Mouse (Mus musculus): ENCODE results near the gene Vash1. TPM values are rescaled to one million over a fixed set of nuclear protein-coding genes. Genes with fewer than 3 reads are reported as not detected.

Gene Vash1
- polyA plus RNA-seq, 1 experiment = 1.6 TPM

- H3K36me3 ChIP-seq (ENCODE audit: control insufficient read depth, insufficient read depth) = no peaks in the 10 kb centered on the region
These were observed 8.2 kb downstream of the Vash1 start for GRCm38 (mm10) chr12:86686551-86687330.

GRCm38 (mm10) chr12:86687445-86687955 lies 9.0 kb downstream of the Vash1 start:
- H3K79me2 ChIP-seq (ENCODE audit: control insufficient read depth, insufficient read depth) = no peaks in the 10 kb centered on the region
- peaks cover 9% of the 10 kb centered on the region for H3K27me3 ChIP-seq (ENCODE audit: control insufficient read depth, insufficient read depth, insufficient read length)
- H3K36me3 ChIP-seq (ENCODE audit: control insufficient read depth, insufficient read depth) = no peaks in the 10 kb centered on the region
- no peak overlapping the region for H3K4me2 ChIP-seq (ENCODE audit: low read depth)
- no peak for TF ChIP-seq SRF (IDR thresholded peaks at IDR 0.05; ENCODE audit: control insufficient read depth, insufficient read length, low read depth)
- TF ChIP-seq E2F4 (IDR thresholded peaks at IDR 0.05; ENCODE audit: insufficient read depth) = no peak
- TF ChIP-seq USF1 (IDR thresholded peaks at IDR 0.05; ENCODE audit: low read depth) = no peak
- no peak for TF ChIP-seq CEBPB (IDR thresholded peaks at IDR 0.05; ENCODE audit: insufficient read depth, poor library complexity, severe bottlenecking)
- TF ChIP-seq POLR2A (IDR thresholded peaks at IDR 0.05; ENCODE audit: insufficient read length, low read depth) = no peak
- no peak for TF ChIP-seq MYOD1 (IDR thresholded peaks at IDR 0.05; ENCODE audit: control insufficient read depth in 1 of 3, insufficient read length in 2 of 3, low read depth in 2 of 3)
- no peak for TF ChIP-seq MYOG (IDR thresholded peaks at IDR 0.05; ENCODE audit: control insufficient read depth in 1 of 3, insufficient read depth in 1 of 3, insufficient read length in 2 of 3, low read depth in 2 of 3)
- no peak for TF ChIP-seq TCF3 (IDR thresholded peaks at IDR 0.05; ENCODE audit: insufficient read length, low read depth)
- TF ChIP-seq REST (IDR thresholded peaks at IDR 0.05; ENCODE audit: insufficient read depth, insufficient read length) = no peak
- no peak overlapping the region for H3ac ChIP-seq (ENCODE audit: control insufficient read depth, insufficient read length)
- no peak overlapping the region for H3K4me3 ChIP-seq

More at GRCm38 (mm10) chr12:86686551-86687330, 8.2 kb downstream of the Vash1 start:
- H3ac ChIP-seq (ENCODE audit: control insufficient read depth, insufficient read length) = no peak overlapping the region
- H3K27me3 ChIP-seq (ENCODE audit: control insufficient read depth, insufficient read depth, insufficient read length) = peaks cover 11% of the 10 kb centered on the region
- TF ChIP-seq MAX (IDR thresholded peaks at IDR 0.05; ENCODE audit: low read depth) = no peak
- TF ChIP-seq POLR2AphosphoS2 (IDR thresholded peaks at IDR 0.05; ENCODE audit: insufficient read length, low read depth) = no peak
- no peak for TF ChIP-seq USF1 (IDR thresholded peaks at IDR 0.05; ENCODE audit: low read depth)
- no peak for TF ChIP-seq MYOD1 (IDR thresholded peaks at IDR 0.05; ENCODE audit: control insufficient read depth in 1 of 3, insufficient read length in 2 of 3, low read depth in 2 of 3)
- no peak overlapping the region for H3K4me3 ChIP-seq
- no peak overlapping the region for H3K4me2 ChIP-seq (ENCODE audit: low read depth)
- no peaks in the 10 kb centered on the region for H3K79me2 ChIP-seq (ENCODE audit: control insufficient read depth, insufficient read depth)

- TF ChIP-seq MYOG (IDR thresholded peaks at IDR 0.05; ENCODE audit: control insufficient read depth in 1 of 3, insufficient read depth in 1 of 3, insufficient read length in 2 of 3, low read depth in 2 of 3) (no peak), CEBPB (IDR thresholded peaks at IDR 0.05; ENCODE audit: insufficient read depth, poor library complexity, severe bottlenecking) (no peak), USF1 (IDR thresholded peaks at IDR 0.05; ENCODE audit: low read depth) (no peak), TCF3 (IDR thresholded peaks at IDR 0.05; ENCODE audit: insufficient read length, low read depth) (no peak), TCF12 (IDR thresholded peaks at IDR 0.05; ENCODE audit: insufficient read depth, poor library complexity, severe bottlenecking) (no peak), POLR2AphosphoS2 (IDR thresholded peaks at IDR 0.05; ENCODE audit: insufficient read length, low read depth) (no peak), POLR2A (IDR thresholded peaks at IDR 0.05; ENCODE audit: insufficient read length, low read depth) (no peak), MAX (IDR thresholded peaks at IDR 0.05; ENCODE audit: low read depth) (no peak), MYOD1 (IDR thresholded peaks at IDR 0.05; ENCODE audit: control insufficient read depth in 1 of 3, insufficient read length in 2 of 3, low read depth in 2 of 3) (no peak), REST (IDR thresholded peaks at IDR 0.05; ENCODE audit: insufficient read depth, insufficient read length) (no peak), E2F4 (IDR thresholded peaks at IDR 0.05; ENCODE audit: insufficient read depth) (no peak), SRF (IDR thresholded peaks at IDR 0.05; ENCODE audit: control insufficient read depth, insufficient read length, low read depth) (no peak)
- H3K79me2 ChIP-seq (ENCODE audit: control insufficient read depth, insufficient read depth) = no peaks in the 10 kb centered on the region
- no peak overlapping the region for H3ac ChIP-seq (ENCODE audit: control insufficient read depth, insufficient read length)
- no peaks in the 10 kb centered on the region for H3K36me3 ChIP-seq (ENCODE audit: control insufficient read depth, insufficient read depth)
- no peak overlapping the region for H3K4me3 ChIP-seq
- H3K27me3 ChIP-seq (ENCODE audit: control insufficient read depth, insufficient read depth, insufficient read length) = peaks cover 4% of the 10 kb centered on the region
- no peak overlapping the region for H3K4me2 ChIP-seq (ENCODE audit: low read depth)
These were observed 9.6 kb downstream of the Vash1 start for GRCm38 (mm10) chr12:86687971-86688573.

GRCm38 (mm10) chr12:86688917-86689316 lies 10.4 kb downstream of the Vash1 start:
- TF ChIP-seq E2F4 (IDR thresholded peaks at IDR 0.05; ENCODE audit: insufficient read depth) (no peak), TCF12 (IDR thresholded peaks at IDR 0.05; ENCODE audit: insufficient read depth, poor library complexity, severe bottlenecking) (no peak), REST (IDR thresholded peaks at IDR 0.05; ENCODE audit: insufficient read depth, insufficient read length) (no peak), USF1 (IDR thresholded peaks at IDR 0.05; ENCODE audit: low read depth) (no peak), MAX (IDR thresholded peaks at IDR 0.05; ENCODE audit: low read depth) (no peak), MYOD1 (IDR thresholded peaks at IDR 0.05; ENCODE audit: control insufficient read depth in 1 of 3, insufficient read length in 2 of 3, low read depth in 2 of 3) (no peak), CEBPB (IDR thresholded peaks at IDR 0.05; ENCODE audit: insufficient read depth, poor library complexity, severe bottlenecking) (no peak), SRF (IDR thresholded peaks at IDR 0.05; ENCODE audit: control insufficient read depth, insufficient read length, low read depth) (no peak), POLR2AphosphoS2 (IDR thresholded peaks at IDR 0.05; ENCODE audit: insufficient read length, low read depth) (no peak), TCF3 (IDR thresholded peaks at IDR 0.05; ENCODE audit: insufficient read length, low read depth) (no peak), POLR2A (IDR thresholded peaks at IDR 0.05; ENCODE audit: insufficient read length, low read depth) (no peak), MYOG (IDR thresholded peaks at IDR 0.05; ENCODE audit: control insufficient read depth in 1 of 3, insufficient read depth in 1 of 3, insufficient read length in 2 of 3, low read depth in 2 of 3) (no peak)
- Histone ChIP-seq H3K4me3 (no peak overlapping the region), H3K4me2 (ENCODE audit: low read depth) (no peak overlapping the region), H3ac (ENCODE audit: control insufficient read depth, insufficient read length) (no peak overlapping the region), H3K79me2 (ENCODE audit: control insufficient read depth, insufficient read depth) (no peaks in the 10 kb centered on the region), H3K36me3 (ENCODE audit: control insufficient read depth, insufficient read depth) (no peaks in the 10 kb centered on the region), H3K27me3 (ENCODE audit: control insufficient read depth, insufficient read depth, insufficient read length) (peaks cover 4% of the 10 kb centered on the region)
